Mouse (Mus musculus) embryonic fibroblast, embryonic 13.5 days (primary cell): ENCODE measurements around the gene Tbc1d2.

Experiments used
- CTCF ChIP-seq: IDR thresholded peaks from 2 replicates; pipeline ENCODE4 v1.5.1; 2011; ENCODE audit warnings: mild to moderate bottlenecking, control low read depth, low read length, moderate library complexity, borderline replicate concordance; ENCODE audit not compliant: insufficient read depth
- POLR2A ChIP-seq: IDR thresholded peaks from 2 replicates; pipeline ENCODE4 v1.6.1; 2011; ENCODE audit warnings: low read depth, mild to moderate bottlenecking, control low read depth, low read length, moderate library complexity

- no peak for TF ChIP-seq POLR2A
- no peak for TF ChIP-seq CTCF
Observed at GRCm38 (mm10) chr4:46591833-46592520, 58.0 kb downstream of the Tbc1d2 start.
